Mouse (Mus musculus) gastrocnemius, adult 8-10 months (tissue): ENCODE measurements around the gene Paqr6. TPM values are rescaled to one million over a fixed set of nuclear protein-coding genes. Genes with fewer than 3 reads are reported as not detected.

Experiments used
- DNase-seq, 2 experiments: peaks; one replicate each; pipeline ENCODE4 v3.0.0; 2022; ENCODE audit warnings: low spot score in 2 of 2
- total RNA-seq, 4 experiments: library from RNA; stranded (reverse); gene quantifications; 2 replicates each; pipeline ENCODE4 v1.2.4; 2022

The Paqr6 gene
- total RNA-seq, 4 experiments from 2014 or later: 0.15 to 0.94 (median 0.56) TPM

DNA sequence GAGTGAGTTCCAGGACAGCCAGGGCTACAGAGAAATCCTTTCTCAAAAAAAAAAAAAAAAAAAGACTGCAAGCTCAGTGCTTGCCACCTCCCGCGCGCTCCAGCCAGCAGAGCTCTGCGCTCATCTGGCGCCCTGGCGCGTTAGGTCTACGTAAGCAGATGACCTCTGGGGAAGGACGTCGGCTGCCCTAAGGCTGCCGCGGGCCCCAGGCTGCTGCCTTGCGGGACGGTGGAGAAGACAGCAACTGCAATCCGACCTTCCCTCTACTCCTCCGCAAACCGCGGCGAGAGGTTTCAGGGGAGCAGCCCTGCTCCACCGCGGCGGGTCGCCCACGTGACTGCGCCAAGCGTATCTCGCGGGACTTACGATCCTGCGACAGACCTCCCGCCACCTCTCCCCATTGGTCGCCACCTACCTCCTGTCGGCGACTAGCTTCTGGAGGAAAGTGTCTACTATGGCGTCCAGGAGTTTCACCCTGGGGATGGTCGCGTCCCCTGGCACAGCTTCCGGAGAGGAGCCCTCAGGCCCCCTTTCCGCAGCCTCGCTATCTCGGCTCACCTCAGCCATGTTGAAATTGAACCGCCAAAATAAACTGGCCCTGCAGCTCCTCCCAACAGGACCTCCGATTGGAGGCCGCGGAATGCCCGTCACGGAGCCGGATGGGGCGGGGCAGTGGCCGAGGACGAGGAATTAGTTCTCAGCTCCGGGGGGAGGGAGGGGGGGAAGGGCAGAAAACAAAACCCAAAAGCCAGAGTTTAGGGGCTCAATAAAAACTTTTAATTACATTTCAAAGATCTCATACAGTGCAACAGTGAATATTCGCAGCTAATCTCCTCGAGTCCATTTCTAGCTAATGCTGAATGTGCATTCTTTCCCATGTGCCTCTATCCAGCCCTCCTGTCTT lies 45.6 kb downstream of the Paqr6 start, which contains the start of gene Pmf1:
Gene Pmf1, minus strand, starts transcription at position 591 of the 904 bp plus-strand sequence.
- DNase-seq: peak; percentile 85 to 87

DNA sequence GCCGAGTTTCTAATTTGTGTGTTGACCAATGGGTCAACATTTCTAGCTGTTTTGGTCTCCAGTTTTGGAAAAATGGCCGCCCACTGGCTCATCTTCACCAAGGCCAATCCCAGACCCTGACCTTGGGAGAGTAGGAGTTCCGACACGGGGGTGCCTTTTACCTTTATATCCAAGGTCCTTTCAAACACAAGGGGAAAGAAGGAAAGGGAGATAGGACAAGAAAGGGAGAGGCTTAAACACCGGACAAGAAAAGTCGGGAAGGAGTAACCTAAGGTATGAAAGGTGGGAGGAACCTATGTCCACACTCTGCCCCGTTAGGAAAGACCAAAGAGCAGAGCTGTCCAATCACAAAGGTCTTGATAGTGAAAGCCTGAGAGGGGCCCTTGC lies 46.3 kb downstream of the Paqr6 start:
- DNase-seq: no peak

DNA sequence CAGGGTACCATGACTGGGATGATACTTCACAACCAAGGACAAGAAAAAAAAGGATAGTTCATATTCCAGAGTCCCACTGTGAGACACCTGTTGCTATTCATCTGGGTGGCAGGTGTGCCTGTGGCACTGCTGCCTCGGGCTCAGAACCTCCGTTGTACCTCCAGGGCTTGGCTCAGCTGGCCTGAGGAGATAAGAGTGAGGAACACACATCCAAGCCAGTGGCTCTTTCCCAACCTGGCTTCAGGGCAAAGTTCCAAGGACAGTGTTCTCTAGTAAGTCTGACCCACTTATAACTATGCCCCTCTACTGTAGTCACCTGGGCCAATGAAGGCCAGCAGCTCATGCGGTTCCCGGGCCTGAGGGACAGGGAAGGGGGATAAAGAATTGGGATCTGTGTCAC lies 47.3 kb downstream of the Paqr6 start:
- no peak for DNase-seq

DNA sequence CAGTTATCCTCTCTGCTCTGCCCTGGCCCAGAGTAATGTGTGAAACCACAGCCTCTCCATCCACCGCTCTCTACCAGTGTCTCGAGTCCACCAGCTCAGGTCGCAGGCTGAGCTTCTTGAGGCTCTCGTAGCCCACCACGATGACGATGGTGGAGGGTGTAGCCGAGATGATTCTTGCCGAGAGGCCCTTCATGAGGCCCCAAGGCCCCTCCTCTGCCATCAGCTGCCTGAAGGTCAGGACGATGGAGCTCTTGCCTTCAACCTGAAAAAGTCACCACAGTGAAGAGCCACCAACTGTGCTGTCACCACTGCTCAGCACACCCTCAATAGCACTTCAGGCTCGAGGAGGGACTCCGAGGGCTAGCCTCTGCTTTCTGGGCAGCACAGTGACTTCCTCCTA lies 48.3 kb downstream of the Paqr6 start:
- DNase-seq: no peak

DNA sequence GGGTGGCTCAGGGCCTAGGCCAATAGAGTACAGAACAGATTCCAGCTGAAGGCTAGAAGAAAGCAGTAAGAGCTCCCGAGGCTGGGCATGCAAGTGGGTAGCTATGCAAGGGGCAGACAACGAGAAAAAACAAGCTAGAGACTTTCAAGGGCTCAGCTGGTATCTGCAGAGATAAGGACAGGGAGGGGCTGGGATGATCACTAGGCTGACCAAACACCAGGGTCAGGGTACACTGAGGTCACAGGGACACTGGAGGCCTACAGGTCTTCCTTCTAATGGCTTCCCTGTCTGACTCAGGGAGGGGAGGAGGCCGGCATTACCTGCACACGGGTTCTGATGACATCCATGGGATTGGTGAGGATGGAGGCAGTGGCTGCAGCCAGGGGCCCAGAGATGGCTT lies 51.3 kb downstream of the Paqr6 start:
- no peak for DNase-seq

DNA sequence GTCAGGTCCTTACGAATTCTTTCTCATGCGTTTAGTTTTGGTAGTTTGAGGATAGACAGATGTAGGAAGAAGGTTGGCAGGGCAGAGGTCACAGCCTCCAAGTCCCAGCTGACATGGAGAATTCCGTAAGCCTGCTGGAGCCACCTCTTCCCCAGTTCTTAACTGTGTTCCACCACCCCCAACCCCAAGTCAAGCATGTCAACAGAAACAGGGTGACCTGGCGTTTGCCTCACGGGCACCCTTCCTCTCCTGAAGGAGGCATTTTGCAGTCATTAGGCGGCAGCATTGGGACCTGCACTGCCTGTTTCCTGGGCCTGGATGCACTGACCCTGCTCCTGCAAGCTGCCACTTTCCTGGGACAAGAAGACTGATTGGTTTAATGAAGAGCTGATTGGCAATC lies 53.6 kb downstream of the Paqr6 start:
- DNase-seq: no peak

Other genes starting within 250 kb of the Paqr6 start
- gene Mef2d, start 222.2 kb upstream of the Paqr6 start, total RNA-seq: 100 to 1,000 TPM; 164 to 186 (median 172) TPM
- gene Rhbg, start 109.9 kb upstream of the Paqr6 start, total RNA-seq: not detected
- 1 to 10 TPM in 1 of 4 experiments, under 1 TPM in 3; 0.72 to 2.2 (median 0.81) TPM for gene Gm38392, start 77.4 kb upstream of the Paqr6 start, total RNA-seq
- gene Tsacc, start 67.6 kb upstream of the Paqr6 start, total RNA-seq: 1 to 10 TPM; 2.6 to 7.3 (median 6.1) TPM
- gene Cct3, start 67.5 kb upstream of the Paqr6 start, total RNA-seq: 100 to 1,000 TPM in 1 of 4 experiments, 10 to 100 TPM in 3; 91.1 to 102 (median 92.6) TPM
- 10 to 100 TPM; 34.5 to 39.4 (median 37.9) TPM for gene Glmp, start 39.6 kb upstream of the Paqr6 start, total RNA-seq
- gene Tmem79, start 28.4 kb upstream of the Paqr6 start, total RNA-seq: 1 to 10 TPM; 1.9 to 3.7 (median 2.8) TPM
- gene Smg5, start 28.3 kb upstream of the Paqr6 start, total RNA-seq: 10 to 100 TPM; 39.0 to 54.6 (median 44.5) TPM
- gene Bglap3, start 8.2 kb downstream of the Paqr6 start, total RNA-seq: not detected
- gene Bglap2, start 14.1 kb downstream of the Paqr6 start, total RNA-seq: not detected
- gene Bglap, start 19.9 kb downstream of the Paqr6 start, total RNA-seq: not detected
- 10 to 100 TPM; 15.5 to 18.5 (median 16.7) TPM for gene Pmf1, start 45.7 kb downstream of the Paqr6 start, total RNA-seq
- gene Slc25a44, start 60.6 kb downstream of the Paqr6 start, total RNA-seq: 10 to 100 TPM; 19.5 to 22.4 (median 21.5) TPM
- 1 to 10 TPM in 2 of 4 experiments, under 1 TPM in 2; 0.48 to 1.2 (median 1.00) TPM for gene Sema4a, start 96.6 kb downstream of the Paqr6 start, total RNA-seq
- gene Lmna, start 145.4 kb downstream of the Paqr6 start, total RNA-seq: 10 to 100 TPM; 59.0 to 76.0 (median 67.8) TPM
- gene Mex3a, start 167.8 kb downstream of the Paqr6 start, total RNA-seq: under 1 TPM; 0.07 to 0.31 (median 0.15) TPM
- gene Rab25, start 183.7 kb downstream of the Paqr6 start, total RNA-seq: not detected
- gene Lamtor2, start 188.5 kb downstream of the Paqr6 start, total RNA-seq: 10 to 100 TPM; 83.0 to 95.4 (median 86.1) TPM
- gene Ubqln4, start 189.2 kb downstream of the Paqr6 start, total RNA-seq: 100 to 1,000 TPM in 1 of 4 experiments, 10 to 100 TPM in 3; 91.9 to 112 (median 94.6) TPM
- gene Ssr2, start 211.3 kb downstream of the Paqr6 start, total RNA-seq: 10 to 100 TPM; 41.5 to 44.9 (median 43.1) TPM
- 10 to 100 TPM; 13.5 to 19.0 (median 16.6) TPM for gene Arhgef2, start 241.4 kb downstream of the Paqr6 start, total RNA-seq